In the genomic region with DNA sequence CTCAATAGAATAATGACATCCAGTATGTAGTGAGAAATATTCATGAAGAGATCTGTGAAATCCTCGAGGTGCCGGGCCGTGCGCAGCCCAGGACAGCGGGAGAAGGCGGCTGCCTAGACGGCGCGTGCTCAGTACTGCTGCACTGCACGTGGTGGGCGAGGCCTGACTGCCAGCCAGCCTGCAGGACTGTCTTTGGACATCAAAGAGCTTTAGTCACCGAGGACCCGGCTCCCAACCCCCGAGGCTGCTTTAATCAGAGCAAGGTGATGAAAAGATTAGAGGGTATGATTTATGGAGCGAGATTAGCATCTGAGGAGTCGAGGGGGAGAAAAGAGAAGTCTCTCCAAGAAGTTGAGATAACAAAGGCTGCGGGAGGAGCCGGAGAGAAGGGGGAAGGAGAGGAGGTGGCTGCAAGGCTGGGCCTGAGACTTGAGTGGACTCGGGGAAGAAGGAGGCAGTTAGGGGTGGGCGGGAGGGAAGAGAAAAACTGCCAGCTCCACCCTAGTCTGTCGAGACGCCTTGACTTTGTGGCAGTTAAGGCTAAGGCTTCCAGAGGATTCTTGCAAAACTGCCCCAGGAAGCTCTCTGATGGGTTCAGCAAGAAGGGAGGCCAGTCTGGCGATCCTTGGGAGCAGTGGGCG, we compare ENCODE assay signal across 8 mouse cellular contexts.
DNase-seq lines count a peak whose midpoint lies in the region; ATAC-seq and TF ChIP-seq lines count a peak whose summit lies in the region.

No protein-coding gene starts in this region.

- H3K27ac ChIP-seq in midbrain, embryonic 10.5 days (replicated peaks), result 0 out of 2 replicates have a peak overlapping the region, but pooled peaks have one; percentile 38
- H3K27ac ChIP-seq in midbrain, postnatal 0 days (ENCODE audit: low read depth, low read length), result no peak overlapping the region

- H3K36me3 ChIP-seq in midbrain, embryonic 10.5 days, result no peaks in the 10 kb centered on the region
- H3K36me3 ChIP-seq in midbrain, postnatal 0 days (ENCODE audit: insufficient read depth, low read length), result no peaks in the 10 kb centered on the region

- H3K27me3 ChIP-seq in midbrain, embryonic 10.5 days (ENCODE audit: low read depth, poor library complexity, severe bottlenecking), result peaks cover 41% of the 10 kb centered on the region
- H3K27me3 ChIP-seq in midbrain, postnatal 0 days (ENCODE audit: insufficient read depth, low read length), result no peaks in the 10 kb centered on the region

- H3K4me2 ChIP-seq in midbrain, postnatal 0 days (ENCODE audit: low read depth, low read length, poor library complexity, severe bottlenecking), result no peak overlapping the region

- peak; percentile 18 for DNase-seq in gastrocnemius, postnatal 10 days
- no peak for DNase-seq in gastrocnemius, adult 18-20 months (ENCODE audit: low spot score)
- no peak for DNase-seq in midbrain, embryonic 10.5 days (ENCODE audit: low spot score)
- DNase-seq in midbrain, postnatal 0 days (ENCODE audit: low spot score), result no peak
- peak; percentile 30 to 46 for DNase-seq in left cerebral cortex, adult 9 months (ENCODE audit: low spot score in 2 of 2)
- DNase-seq in right cerebral cortex, postnatal 36 days (ENCODE audit: low spot score in 2 of 2), result peak; percentile 36 to 46
- no peak for DNase-seq in thymus, postnatal 10 days (ENCODE audit: low spot score in 2 of 2)
- DNase-seq in thymus, adult 18-20 months, result no peak

- 47% methylated on average over 24 of the region's 24 CpGs for WGBS in midbrain, embryonic 10.5 days
- WGBS in midbrain, postnatal 0 days, result 27% methylated on average over 24 of the region's 24 CpGs

- no peak for ATAC-seq in midbrain, postnatal 0 days (ENCODE audit: low FRiP score)

- H3K4me1 ChIP-seq in midbrain, embryonic 10.5 days, result peaks cover 36% of the 10 kb centered on the region
- H3K4me1 ChIP-seq in midbrain, postnatal 0 days (ENCODE audit: insufficient read depth, low read length), result no peaks in the 10 kb centered on the region

- H3K4me3 ChIP-seq in midbrain, embryonic 10.5 days, result no peak overlapping the region
- H3K4me3 ChIP-seq in midbrain, postnatal 0 days (ENCODE audit: low read depth, low read length), result no peak overlapping the region

- no peaks in the 10 kb centered on the region for H3K9me3 ChIP-seq in midbrain, embryonic 10.5 days (replicated peaks)
- no peaks in the 10 kb centered on the region for H3K9me3 ChIP-seq in midbrain, postnatal 0 days (ENCODE audit: low read length)

- no peak overlapping the region for H3K9ac ChIP-seq in midbrain, postnatal 0 days (replicated peaks; ENCODE audit: low read length, poor library complexity, severe bottlenecking)

- no peak for TF ChIP-seq CTCF in midbrain, postnatal 0 days (IDR thresholded peaks at IDR 0.05)

Comparison
In these comparisons a context has a peak if more than half of its experiments do, and no peak if none do; other contexts are left out.
1. DNase-seq: peak in gastrocnemius, postnatal 10 days (single experiment), left cerebral cortex, adult 9 months (2 of 2) and right cerebral cortex, postnatal 36 days (2 of 2); none in gastrocnemius, adult 18-20 months (single experiment), midbrain, embryonic 10.5 days (single experiment), midbrain, postnatal 0 days (single experiment), thymus, postnatal 10 days (0 of 2) and thymus, adult 18-20 months (0 of 2).